Mouse (Mus musculus): Measurements from ENCODE around the gene Spopl.
"Not testable (repeated sequence)": the region's sequence is repeated elsewhere in the genome, so short reads cannot be mapped to it uniquely, and the experiment has no call there.

Gene Spopl

DNA sequence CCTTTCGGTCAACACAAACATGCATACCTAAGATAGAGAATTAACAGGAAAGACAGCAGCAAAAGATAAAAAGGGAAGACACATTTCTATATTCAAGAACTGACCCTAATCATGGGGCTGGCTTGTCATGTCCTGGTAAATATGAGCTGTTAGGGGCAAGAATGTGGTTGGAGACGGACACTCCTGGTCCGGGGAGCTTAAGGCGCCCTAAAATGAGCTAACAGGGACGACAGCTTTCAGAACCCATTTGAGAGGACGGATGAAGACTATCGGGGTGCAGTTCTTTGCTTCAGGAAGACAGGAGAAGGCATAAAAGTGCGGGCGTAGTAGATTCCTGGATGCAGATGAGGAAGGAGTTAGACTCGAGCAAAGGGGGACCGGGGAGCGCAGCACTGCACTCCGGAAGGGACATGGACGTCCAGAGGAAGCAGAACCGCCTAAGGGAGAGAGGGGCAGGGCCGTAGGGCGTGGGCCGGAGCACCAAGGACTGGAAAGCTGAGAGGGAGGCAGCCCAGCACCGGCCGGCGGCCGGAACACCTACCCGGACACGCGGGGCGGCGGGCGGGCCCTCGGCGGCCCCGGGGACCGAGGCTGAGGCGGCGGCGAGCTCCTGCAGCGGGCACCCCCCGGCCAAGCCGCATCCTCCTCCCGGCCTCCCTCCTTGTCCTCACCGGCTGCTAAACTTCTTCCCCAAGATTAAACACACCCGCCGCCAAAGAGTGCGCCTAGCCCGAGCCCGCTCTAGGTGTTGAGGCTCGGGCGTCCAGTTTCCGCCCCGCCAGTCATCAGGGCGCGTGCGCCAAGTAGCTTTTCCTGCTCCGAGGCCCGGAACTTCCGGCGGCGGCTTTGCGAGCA, at the start of gene Spopl:
TSS of gene Spopl (minus strand) at position 805 of the 855 bp plus-strand sequence.
- peak; percentile 70 for DNase-seq (ENCODE audit: low spot score)

DNA sequence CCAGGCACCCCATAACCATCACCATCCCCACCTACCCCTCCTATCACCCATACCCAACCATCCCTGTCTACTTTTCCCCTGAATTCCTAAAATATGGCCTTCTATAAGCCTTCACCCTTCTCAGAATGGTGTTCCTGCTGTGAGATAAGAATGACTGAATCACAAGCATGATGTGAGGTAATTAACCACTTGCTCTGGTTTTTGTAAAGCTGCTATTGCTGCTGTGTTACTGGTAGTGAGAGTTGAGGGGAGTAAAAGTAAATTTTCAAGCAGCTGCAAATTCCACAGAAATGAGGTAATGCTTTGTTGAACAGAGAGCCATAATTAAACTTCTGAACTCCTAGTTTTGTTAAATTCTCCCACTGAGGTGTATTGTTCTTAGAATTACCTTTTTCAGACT, 48.2 kb upstream of the Spopl start:
- DNase-seq (ENCODE audit: low spot score) = no peak

DNA sequence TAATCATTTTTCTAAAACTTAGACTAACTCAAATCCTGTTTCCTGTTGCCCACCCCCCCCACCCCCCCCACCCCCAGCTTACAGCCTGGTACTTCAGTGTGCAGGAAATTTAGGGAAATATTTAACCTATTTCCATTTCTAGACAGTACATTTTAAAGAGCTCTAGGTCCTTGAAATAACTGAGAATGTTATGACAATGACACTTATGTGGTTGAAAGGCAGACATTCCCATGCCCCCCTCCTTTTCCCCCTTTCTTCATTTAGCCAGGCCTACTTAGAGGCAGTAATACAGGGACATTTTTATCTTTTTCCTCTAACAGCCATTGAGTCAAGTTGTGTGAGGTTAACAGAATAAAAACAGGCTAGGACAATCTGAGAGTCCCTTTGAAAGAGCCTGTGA, 46.1 kb upstream of the Spopl start:
- no peak for DNase-seq (ENCODE audit: low spot score)

DNA sequence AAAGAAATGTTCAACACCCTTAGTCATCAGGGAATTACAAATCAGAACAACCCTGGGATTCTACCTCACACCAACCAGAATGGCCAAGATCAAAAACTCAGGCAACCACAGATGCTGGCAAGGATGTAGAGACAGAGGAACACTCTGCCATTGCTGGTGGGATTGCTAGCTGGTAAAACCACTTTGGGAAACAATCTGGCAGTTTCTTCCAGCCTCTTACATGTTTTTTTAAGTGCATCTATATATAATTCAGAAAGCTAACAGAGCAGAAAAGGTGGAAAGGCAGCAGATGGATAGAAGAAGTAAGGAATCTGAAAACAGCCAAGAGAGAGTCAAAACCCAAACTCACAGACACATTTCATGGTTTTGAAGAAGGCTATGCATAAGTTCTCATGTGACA, 33.5 kb upstream of the Spopl start:
- DNase-seq (ENCODE audit: low spot score) = no peak

DNA sequence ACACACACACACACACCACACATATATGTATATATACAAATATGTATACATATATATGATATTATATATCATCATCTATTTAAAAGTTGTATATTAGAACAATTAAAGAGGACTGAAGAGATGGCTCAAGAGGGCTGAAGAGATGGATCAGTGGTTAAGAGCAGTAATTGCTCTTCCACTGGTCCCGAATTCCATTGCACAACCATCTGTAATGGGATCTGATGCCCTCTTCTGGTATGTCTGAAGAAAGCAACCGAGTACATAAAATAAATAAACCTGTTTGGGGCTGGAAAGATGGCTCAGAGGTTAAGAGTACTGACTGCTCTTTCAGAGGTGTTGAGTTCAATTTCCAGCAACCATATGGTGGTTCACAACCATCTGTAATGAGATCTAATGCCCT, 16.9 kb upstream of the Spopl start:
- DNase-seq (ENCODE audit: low spot score) = no peak

DNA sequence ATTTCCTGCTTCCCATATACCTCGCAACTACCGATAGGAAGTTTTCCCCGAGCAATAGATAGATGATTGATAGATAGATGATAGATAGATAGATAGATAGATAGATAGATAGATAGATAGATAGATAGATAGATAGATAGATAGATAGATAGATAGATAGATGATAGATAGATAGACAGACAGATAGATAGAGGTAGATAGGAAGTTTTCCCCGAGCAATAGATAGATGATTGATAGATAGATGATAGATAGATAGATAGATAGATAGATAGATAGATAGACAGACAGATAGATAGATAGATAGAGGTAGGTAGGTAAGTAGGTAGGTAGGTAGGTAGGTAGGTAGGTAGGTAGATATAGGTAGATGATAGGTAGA, 239 bp upstream of the Spopl start:
- DNase-seq (ENCODE audit: low spot score) = not testable (repeated sequence)

DNA sequence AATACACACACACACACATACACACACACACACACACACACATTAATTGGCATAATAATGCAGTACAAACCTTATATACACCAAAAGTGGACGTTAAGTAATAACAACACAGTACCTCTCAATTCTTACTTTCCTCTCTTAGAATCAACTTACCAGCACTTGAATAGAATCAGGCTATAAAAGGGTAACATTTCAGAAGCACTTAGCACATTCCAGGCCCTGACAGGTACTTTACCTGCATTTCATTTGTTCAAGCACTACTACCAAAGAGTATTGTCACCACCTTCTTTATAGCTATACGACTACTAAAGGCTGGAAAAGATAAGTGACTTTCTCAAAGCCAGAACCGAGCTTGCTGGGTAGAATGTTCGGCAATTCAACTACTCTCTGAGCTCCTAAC, 1.3 kb downstream of the Spopl start:
- DNase-seq (ENCODE audit: low spot score) = no peak

DNA sequence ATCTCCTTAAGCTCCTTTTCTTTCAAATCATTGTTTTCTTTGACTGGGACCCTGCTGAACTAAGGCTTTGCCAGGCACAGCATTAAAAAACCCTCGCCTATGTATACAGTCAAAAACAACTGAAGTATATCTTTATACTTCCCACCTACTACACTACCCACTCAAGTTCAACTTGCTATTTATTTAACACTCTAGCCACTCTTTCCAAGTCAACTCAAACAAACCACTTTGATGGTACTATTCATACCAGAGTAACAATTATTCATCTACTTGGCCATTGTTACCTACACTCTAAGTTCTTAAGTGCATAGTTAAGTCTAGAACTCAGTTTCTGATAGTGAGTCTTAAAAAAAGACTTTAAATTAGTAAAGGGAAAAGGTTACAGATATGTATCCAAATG, 3.1 kb downstream of the Spopl start:
- no peak for DNase-seq (ENCODE audit: low spot score)

DNA sequence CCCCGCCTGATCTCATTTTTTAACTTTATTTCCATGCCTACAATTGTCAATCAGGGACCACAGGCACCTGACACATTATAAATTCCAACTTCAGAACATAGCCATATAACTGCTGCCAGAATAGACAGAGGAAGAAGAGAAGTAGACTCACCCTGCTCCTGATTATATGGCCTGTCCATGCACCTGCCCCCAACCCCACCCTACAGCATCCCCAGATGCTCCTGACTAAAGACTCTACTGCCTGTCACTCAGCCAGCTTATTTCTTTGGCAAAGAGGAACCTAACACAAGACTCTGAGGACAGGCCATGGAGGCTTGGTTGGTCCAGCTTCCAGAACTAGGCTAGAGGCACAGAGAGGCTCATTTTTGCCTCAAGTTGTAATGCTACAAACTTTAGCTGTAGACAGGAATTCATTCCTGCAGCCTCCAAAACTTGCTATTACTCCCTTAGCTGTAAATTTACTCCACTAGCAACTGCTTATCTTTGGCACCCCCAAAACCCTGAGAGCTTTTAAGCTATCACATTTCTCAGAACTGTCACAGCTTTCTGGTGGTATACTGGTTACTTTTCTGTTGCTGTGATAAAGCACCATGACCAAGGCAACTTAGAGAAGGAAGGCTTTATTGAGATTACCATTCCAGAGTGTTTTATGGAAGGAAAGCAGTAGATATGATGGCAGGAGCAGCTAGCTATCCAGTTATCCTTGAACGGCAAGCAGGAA, 6.7 kb downstream of the Spopl start:
- no peak for DNase-seq (ENCODE audit: low spot score)

DNA sequence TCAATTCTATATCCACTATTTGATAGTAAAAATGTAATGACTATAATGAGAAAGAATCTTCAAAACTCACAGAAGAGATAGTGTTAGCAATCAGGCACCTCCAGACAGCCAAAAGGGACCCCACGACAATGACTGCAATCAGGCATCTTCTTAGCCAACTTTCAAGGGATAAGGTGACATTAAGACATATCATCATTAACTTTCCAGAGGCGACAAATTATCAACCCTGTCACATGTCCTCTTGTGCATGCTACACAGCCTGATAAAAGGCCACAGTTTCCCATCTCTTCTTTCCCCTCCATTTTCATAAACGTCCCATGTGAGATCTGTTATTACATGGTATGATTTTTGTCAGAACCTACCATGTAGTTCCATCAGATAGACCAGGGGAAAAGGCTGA, 9.0 kb downstream of the Spopl start:
- no peak for DNase-seq (ENCODE audit: low spot score)

DNA sequence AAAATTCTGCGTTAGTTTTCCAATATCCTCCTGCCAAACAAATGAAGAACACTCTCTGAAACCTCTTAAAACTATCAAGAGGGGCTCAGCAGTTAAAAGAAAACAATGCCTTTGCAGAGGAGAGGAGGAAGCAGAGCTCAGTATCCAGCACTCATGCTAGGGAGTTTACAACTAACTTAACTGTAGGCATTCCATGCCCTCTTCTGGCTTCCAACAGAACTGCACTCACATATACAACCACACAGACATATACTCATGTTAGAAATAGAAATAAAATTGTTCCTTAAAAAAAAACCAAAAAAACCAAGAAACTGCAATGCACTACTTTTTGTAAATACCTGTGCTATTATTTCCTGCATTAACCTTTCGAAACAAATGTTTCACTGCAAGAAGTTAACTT, 12.7 kb downstream of the Spopl start:
- DNase-seq (ENCODE audit: low spot score) = no peak

DNA sequence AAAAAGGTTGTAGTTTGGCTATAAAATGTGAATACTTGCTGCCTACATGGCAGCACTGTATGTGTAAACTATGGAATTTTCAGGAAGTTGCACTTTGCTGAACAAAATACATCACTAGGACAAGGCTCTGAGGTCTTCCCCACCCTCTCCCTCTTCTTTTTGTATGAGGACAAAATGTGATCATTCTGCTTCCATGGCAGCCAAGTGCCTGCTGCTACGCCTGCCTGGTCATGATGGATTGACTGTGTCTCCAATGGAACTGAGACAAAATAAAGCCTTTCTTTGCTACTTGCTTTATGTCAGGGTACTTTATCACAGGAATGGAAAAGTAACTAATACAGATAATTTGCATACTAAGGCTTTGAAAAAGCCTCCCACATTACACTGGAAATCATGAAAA, 20.7 kb downstream of the Spopl start:
- no peak for DNase-seq (ENCODE audit: low spot score)

DNA sequence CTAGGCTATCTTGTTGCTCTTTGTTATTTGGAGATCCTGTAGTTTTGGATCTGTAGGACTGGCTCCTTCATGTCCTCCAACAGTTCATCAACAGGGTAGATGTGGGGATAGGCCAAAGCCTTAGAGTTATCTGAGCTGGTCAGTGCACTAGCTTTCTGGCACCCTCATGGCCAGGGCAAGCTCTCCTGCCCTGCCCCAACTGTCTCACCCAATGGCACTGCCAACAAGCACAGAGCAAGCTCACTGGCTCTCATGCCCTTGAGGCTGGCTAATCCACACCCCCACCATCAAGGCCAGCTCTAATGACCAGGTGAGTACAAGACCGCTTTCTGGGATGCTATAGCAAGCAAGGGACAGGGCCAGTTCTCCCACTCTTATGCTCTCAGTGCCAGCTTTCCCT, 24.7 kb downstream of the Spopl start:
- no peak for DNase-seq (ENCODE audit: low spot score)

DNA sequence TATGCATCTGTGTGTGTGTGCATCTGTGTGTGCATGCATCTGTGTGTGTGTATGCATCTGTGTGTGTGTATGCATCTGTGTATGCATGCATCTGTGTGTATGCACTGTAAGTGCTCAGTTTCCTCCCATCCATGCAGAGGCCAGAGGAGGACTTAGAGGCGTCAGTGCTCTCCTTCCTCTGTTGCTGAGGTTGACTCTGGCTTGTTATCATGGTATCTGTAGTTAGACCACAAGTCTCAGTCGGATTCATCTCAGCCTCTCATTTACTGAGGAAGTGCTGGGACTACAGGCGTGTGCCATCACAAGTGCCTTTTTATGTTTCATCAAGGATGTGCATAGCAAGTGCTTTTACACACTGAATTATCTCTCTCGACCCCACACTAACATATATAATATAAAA, 31.9 kb downstream of the Spopl start:
- no peak for DNase-seq (ENCODE audit: low spot score)

DNA sequence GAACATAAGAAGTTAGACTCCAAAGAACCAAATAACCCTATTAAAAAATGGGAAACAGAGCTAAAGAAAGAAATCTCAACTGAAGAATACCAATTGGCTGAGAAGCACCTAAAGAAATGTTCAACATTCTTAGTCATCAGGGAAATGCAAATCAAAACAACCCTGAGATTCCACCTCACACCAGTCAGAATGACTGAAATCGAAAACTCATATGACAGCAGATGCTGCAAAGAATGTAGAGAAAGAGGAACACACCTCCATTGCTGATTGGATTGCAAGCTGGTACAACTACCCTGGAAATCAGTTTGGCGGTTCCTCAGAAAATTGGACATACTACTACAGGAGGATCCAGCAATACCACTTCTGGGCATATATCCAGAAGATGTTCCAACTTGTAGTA, 44.2 kb downstream of the Spopl start:
- DNase-seq (ENCODE audit: low spot score) = not testable (repeated sequence)

DNA sequence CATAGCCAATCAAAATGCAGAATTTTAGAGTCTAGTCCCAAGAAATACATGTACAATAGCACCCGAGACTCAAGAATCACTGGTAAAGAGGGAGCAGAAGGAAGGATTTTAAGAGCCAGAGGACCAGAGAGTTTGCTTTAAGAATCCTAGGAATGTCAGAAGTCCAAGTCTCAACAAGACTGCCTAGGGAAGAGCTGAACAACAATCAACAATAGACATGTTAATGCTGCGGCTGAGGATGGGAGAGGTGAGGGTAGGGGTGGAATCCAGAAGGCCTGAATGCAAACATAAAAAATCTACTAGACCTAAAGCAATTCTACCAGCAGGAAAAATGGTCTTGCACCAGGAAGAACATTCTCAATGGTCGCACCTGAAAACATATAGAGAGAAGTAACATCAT, 66.8 kb downstream of the Spopl start:
- no peak for DNase-seq (ENCODE audit: low spot score)

DNA sequence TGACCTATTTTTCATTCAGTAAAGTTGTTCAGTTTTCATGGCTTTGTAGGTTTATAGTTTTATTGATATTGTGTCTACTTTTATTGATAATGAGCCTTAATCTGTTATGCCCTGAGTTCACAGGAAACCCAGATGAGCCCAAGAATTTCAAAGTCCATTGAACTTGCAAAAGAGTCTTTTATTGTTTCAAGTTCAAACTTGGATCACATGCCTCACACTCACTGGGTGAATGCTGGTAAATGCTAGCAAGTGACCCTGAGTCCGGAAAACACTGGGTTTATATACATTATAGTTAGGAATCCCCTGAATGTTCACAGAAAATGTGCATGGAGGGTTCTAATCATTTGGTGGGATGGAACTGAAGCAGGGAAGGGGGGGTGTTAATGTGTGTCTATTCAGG, 90.2 kb downstream of the Spopl start:
- no peak for DNase-seq (ENCODE audit: low spot score)

DNA sequence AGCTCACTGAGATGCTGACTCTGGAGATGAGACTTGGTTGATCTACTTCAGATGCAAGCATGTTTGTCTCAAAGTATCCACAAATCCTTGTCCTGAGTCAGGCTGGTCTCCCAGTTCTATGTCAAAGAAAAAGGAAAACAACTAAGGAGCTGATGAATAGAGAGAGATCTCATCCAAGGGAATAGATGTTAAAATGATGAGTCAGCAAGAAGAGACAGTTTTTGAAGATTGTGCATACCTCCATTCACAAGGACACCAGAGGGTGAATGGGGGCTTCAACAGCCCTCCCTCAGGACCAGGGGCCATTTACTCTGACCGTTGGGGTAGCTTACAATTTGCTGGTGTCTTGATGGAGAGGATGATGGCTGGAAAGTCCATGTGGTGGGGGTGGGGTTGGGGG, 104.4 kb downstream of the Spopl start:
- DNase-seq (ENCODE audit: low spot score) = no peak

DNA sequence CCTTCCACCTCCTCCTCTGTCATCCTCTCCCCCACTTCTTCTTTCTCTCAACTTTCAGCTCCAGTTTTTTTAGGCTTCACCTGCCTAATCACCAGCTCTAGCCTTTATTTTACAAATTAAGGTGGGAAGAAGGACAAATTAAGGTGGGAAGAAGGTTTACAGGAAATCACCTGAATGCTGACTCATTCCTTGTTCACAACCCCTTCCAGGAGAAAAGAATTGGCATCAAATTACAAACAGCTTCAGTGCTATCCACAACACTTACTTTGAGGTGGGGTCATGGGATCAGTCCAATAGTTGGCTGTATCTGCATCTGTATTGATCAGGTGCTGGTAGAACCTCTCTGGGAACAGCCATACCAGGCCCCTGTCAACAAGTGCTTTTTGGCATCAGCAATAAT, 114.5 kb downstream of the Spopl start:
- DNase-seq (ENCODE audit: low spot score) = no peak

All from spleen, adult 12 weeks (tissue).